Comparison of ENCODE assay signal across 22 mouse cellular contexts in the genomic region with DNA sequence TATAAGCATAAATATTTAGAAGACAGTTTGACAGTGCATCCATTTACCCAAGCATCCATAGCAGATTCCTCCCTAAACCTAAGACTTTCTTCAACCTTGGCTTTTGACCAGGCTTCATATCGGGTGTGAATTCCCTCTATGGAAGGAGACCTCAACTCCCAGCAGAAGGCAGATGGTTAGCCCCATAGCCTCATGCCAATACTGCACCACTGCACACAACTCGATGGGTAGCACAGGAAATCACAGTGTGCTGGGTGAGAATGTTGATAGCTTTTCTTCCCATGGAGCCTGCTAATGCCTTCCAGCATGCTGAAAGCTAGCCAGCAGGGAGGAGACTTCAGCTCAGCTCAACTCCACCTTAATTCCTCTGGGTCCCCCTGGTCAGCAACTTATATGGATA. TPM values are rescaled to one million over a fixed set of nuclear protein-coding genes. Genes with fewer than 3 reads are reported as not detected.
"Had no signal": no experiment of that assay in that cellular context is flagged by ENCODE, and none has a peak within 500 bp of the region (broad histone marks: within the 10 kb centered on the region; RNA-seq: fewer than 3 reads in every experiment).

No protein-coding gene starts in this region.

- H3K4me2 ChIP-seq: liver, embryonic 15.5 days; lung, embryonic 15.5 days; midbrain, embryonic 12.5 days; neural tube, embryonic 12.5 days; stomach, embryonic 15.5 days had no signal

- ATAC-seq: liver, postnatal 0 days; lung, postnatal 0 days; midbrain, embryonic 16.5 days had no signal

- H3K9ac ChIP-seq: liver, embryonic 15.5 days; liver, postnatal 0 days; lung, embryonic 15.5 days; midbrain, embryonic 12.5 days; neural tube, embryonic 12.5 days; stomach, embryonic 15.5 days had no signal

- H3K36me3 ChIP-seq: liver, embryonic 15.5 days; lung, embryonic 15.5 days; midbrain, embryonic 12.5 days; neural tube, embryonic 12.5 days; stomach, embryonic 15.5 days had no signal

- H3K27ac ChIP-seq: liver, embryonic 15.5 days; lung, embryonic 15.5 days; macrophage; midbrain, embryonic 12.5 days; neural tube, embryonic 12.5 days; stomach, embryonic 15.5 days; stomach, postnatal 0 days had no signal

- H3K4me1 ChIP-seq: liver, embryonic 15.5 days; lung, embryonic 15.5 days; megakaryocyte, embryonic 14.5 days; midbrain, embryonic 12.5 days; neural tube, embryonic 12.5 days; stomach, embryonic 15.5 days had no signal

- H3K9me3 ChIP-seq: liver, embryonic 15.5 days; lung, embryonic 15.5 days; megakaryocyte, embryonic 14.5 days; midbrain, embryonic 12.5 days; neural tube, embryonic 12.5 days; stomach, embryonic 15.5 days had no signal

- DNase-seq: liver, postnatal 0 days; lung, adult 2 months; lung, postnatal 14 days; lung, postnatal 36 days; right cerebral cortex, postnatal 14 days; thymus, adult 2 months; thymus, postnatal 25 days; thymus, postnatal 4 days had no signal

- H3K27me3 ChIP-seq: liver, embryonic 15.5 days; lung, embryonic 15.5 days; midbrain, embryonic 12.5 days; neural tube, embryonic 12.5 days; stomach, embryonic 15.5 days had no signal

- H3K4me3 ChIP-seq: liver, embryonic 15.5 days; lung, embryonic 15.5 days; megakaryocyte, embryonic 14.5 days; midbrain, embryonic 12.5 days; neural tube, embryonic 12.5 days; stomach, embryonic 15.5 days had no signal

RNA-seq across cellular contexts. Expression of a gene that starts 8.9 kb away (rescaled TPM):
- total RNA-seq: megakaryocyte progenitor cell, adult 5-6 weeks; monocyte, adult 5-6 weeks; neutrophil, adult 5-6 weeks had no signal
- polyA plus RNA-seq: macrophage; spleen, adult 2 months had no signal
